Mouse (Mus musculus): Measurements from ENCODE around the gene Stard13. TPM values are rescaled to one million over a fixed set of nuclear protein-coding genes. Genes with fewer than 3 reads are reported as not detected.
A peak's percentile ranks its signal among the peaks of the same experiment; 100 is the strongest.

The Stard13 gene
- polyA plus RNA-seq, 1 experiment from 2014 or later = 13.0 TPM

DNA sequence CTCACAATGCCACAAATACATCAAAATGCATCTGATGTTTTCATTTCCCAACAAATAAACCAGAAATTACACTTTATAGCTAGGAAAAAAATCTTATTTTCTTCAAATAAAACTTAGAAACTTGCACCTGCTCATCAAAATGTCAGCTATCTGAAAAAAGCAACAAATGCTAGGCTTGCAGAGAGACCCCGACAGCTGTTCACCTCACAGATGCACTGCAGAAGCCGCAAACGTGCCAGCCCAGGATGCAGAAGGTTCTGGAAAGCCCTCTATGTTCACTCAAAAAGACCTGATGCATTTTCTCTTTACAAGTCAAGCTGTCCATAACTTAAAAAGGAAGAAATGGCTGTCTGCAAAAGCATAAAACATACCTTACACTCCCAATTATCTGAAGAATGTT lies 20.5 kb downstream of the Stard13 start:
- 87% methylated on average over 3 of the region's 3 CpGs for WGBS
- no peak overlapping the region for H3K27ac ChIP-seq (ENCODE audit: low read depth)
- no peaks in the 10 kb centered on the region for H3K27me3 ChIP-seq (replicated peaks; ENCODE audit: control insufficient read depth, insufficient read depth, low read length)
- no peaks in the 10 kb centered on the region for H3K4me1 ChIP-seq (replicated peaks; ENCODE audit: control insufficient read depth, insufficient read depth, low read length)
- ATAC-seq (replicated peaks; ENCODE audit: low FRiP score, low TSS enrichment, low read depth) (no peak), DNase-seq (ENCODE audit: low spot score) (no peak)
- no peak overlapping the region for H3K4me2 ChIP-seq (ENCODE audit: low read length)
- no peak overlapping the region for H3K4me3 ChIP-seq (ENCODE audit: low read depth, low read length)
- no peak overlapping the region for H3K9ac ChIP-seq (ENCODE audit: low read length)
- H3K9me3 ChIP-seq (ENCODE audit: control insufficient read depth, low read length) = no peaks in the 10 kb centered on the region
- no peaks in the 10 kb centered on the region for H3K36me3 ChIP-seq (ENCODE audit: control insufficient read depth, insufficient read depth, low read length)

DNA sequence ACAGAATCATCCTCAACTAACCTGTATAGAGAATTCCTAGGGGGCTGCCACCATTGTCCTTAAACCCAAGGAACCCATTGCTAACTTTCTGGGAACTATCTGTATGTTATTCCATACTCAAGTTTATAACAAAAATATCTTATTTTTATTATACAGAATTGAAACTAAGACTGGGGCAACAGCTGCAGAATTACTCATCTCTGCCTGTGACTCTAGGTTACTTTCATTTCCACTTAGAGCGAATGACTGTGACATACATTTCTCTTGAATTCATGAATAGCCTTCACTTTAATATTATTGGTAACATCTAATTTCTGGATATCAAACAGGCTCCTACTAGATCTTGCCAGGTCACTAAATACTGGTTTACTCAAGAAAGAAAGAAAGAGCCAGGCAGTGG lies 22.8 kb downstream of the Stard13 start:
- ATAC-seq (replicated peaks; ENCODE audit: low FRiP score, low TSS enrichment, low read depth) = no peak
- DNase-seq (ENCODE audit: low spot score) = no peak
- H3K36me3 ChIP-seq (ENCODE audit: control insufficient read depth, insufficient read depth, low read length) = no peaks in the 10 kb centered on the region
- H3K9ac ChIP-seq (ENCODE audit: low read length) = no peak overlapping the region
- H3K27ac ChIP-seq (ENCODE audit: low read depth) = no peak overlapping the region
- 93% methylated on average over 1 of the region's 1 CpGs for WGBS
- H3K4me1 ChIP-seq (replicated peaks; ENCODE audit: control insufficient read depth, insufficient read depth, low read length) = no peaks in the 10 kb centered on the region
- no peaks in the 10 kb centered on the region for H3K9me3 ChIP-seq (ENCODE audit: control insufficient read depth, low read length)
- H3K27me3 ChIP-seq (replicated peaks; ENCODE audit: control insufficient read depth, insufficient read depth, low read length) = no peaks in the 10 kb centered on the region
- no peak overlapping the region for H3K4me2 ChIP-seq (ENCODE audit: low read length)
- no peak overlapping the region for H3K4me3 ChIP-seq (ENCODE audit: low read depth, low read length)

DNA sequence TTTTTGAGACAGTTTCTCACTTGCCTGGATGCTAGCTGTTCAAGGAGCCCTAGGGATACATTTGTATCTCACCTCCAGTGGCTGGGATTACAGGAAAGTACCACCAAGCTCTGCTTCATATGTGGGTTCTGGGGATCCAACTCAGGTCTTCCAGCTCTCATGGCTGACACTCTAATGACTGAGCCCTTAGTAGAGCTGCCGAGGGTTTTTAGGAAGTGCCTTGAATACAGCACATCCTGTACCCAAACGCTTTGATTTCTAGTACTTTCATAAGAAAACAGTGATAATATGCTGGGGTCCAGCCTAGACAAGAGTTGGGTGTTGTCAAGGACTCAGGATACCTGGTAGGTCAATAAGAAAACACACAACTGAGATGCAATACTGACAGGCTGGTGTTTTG lies 23.6 kb downstream of the Stard13 start:
- Histone ChIP-seq H3K4me1 (replicated peaks; ENCODE audit: control insufficient read depth, insufficient read depth, low read length) (no peaks in the 10 kb centered on the region), H3K4me3 (ENCODE audit: low read depth, low read length) (no peak overlapping the region), H3K27me3 (replicated peaks; ENCODE audit: control insufficient read depth, insufficient read depth, low read length) (no peaks in the 10 kb centered on the region), H3K4me2 (ENCODE audit: low read length) (no peak overlapping the region), H3K9ac (ENCODE audit: low read length) (no peak overlapping the region), H3K36me3 (ENCODE audit: control insufficient read depth, insufficient read depth, low read length) (no peaks in the 10 kb centered on the region), H3K27ac (ENCODE audit: low read depth) (no peak overlapping the region), H3K9me3 (ENCODE audit: control insufficient read depth, low read length) (no peaks in the 10 kb centered on the region)
- ATAC-seq (replicated peaks; ENCODE audit: low FRiP score, low TSS enrichment, low read depth) (no peak), DNase-seq (ENCODE audit: low spot score) (no peak)
- 86% methylated on average over 2 of the region's 2 CpGs for WGBS

DNA sequence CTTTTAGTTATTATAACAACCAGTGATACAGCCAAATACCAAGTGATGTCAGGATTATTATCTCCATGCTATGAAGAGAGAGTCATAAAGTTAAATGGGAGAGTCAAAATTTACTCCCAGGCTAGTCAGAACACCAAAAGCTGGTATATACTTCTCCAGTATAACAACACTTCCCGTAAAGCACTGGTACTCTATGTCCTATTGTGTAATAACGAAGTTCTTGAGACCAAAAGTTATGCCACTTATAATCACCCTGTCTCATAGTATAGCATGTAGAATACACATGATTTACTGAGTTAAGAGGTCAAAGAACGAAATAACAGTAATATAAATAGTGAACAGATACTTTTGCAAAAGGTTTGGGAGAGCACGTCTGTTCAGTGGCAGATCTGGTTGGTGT lies 28.6 kb downstream of the Stard13 start:
- Histone ChIP-seq H3K9ac (ENCODE audit: low read length) (no peak overlapping the region), H3K36me3 (ENCODE audit: control insufficient read depth, insufficient read depth, low read length) (no peaks in the 10 kb centered on the region), H3K27me3 (replicated peaks; ENCODE audit: control insufficient read depth, insufficient read depth, low read length) (no peaks in the 10 kb centered on the region), H3K27ac (ENCODE audit: low read depth) (no peak overlapping the region), H3K4me2 (ENCODE audit: low read length) (no peak overlapping the region), H3K9me3 (ENCODE audit: control insufficient read depth, low read length) (no peaks in the 10 kb centered on the region), H3K4me3 (ENCODE audit: low read depth, low read length) (no peak overlapping the region), H3K4me1 (replicated peaks; ENCODE audit: control insufficient read depth, insufficient read depth, low read length) (no peaks in the 10 kb centered on the region)
- 80% methylated on average over 4 of the region's 4 CpGs for whole genome bisulfite sequencing
- DNase-seq (ENCODE audit: low spot score) (no peak), ATAC-seq (replicated peaks; ENCODE audit: low FRiP score, low TSS enrichment, low read depth) (no peak)

DNA sequence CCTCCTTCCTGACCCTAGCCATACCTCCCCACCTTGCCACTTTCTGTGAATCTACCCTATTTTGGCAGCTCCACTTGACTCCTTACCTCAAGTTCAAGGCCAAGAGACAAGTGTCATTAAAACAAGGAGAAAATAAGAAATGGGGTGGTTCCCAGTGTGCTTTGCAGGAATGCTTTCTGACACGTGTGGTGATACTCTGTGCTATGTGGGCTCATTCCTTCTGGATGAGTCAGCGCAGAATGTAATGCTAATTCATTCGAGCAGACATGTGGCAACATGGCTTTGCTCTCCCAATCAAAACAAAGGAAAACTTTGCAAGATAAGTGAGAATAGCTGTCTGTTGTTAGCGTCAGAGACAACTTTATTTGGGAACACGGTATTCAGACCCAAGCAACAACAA lies 30.7 kb downstream of the Stard13 start:
- H3K9me3 ChIP-seq (ENCODE audit: control insufficient read depth, low read length) = no peaks in the 10 kb centered on the region
- no peak overlapping the region for H3K9ac ChIP-seq (ENCODE audit: low read length)
- ATAC-seq (replicated peaks; ENCODE audit: low FRiP score, low TSS enrichment, low read depth) (no peak), DNase-seq (ENCODE audit: low spot score) (peak; percentile 47)
- no peak overlapping the region for H3K4me2 ChIP-seq (ENCODE audit: low read length)
- 34% methylated on average over 5 of the region's 5 CpGs for WGBS
- no peaks in the 10 kb centered on the region for H3K27me3 ChIP-seq (replicated peaks; ENCODE audit: control insufficient read depth, insufficient read depth, low read length)
- no peak overlapping the region for H3K4me3 ChIP-seq (ENCODE audit: low read depth, low read length)
- H3K36me3 ChIP-seq (ENCODE audit: control insufficient read depth, insufficient read depth, low read length) = no peaks in the 10 kb centered on the region
- H3K4me1 ChIP-seq (replicated peaks; ENCODE audit: control insufficient read depth, insufficient read depth, low read length) = no peaks in the 10 kb centered on the region; the same call in 1 of the 2 replicates
- H3K27ac ChIP-seq (ENCODE audit: low read depth) = no peak overlapping the region

DNA sequence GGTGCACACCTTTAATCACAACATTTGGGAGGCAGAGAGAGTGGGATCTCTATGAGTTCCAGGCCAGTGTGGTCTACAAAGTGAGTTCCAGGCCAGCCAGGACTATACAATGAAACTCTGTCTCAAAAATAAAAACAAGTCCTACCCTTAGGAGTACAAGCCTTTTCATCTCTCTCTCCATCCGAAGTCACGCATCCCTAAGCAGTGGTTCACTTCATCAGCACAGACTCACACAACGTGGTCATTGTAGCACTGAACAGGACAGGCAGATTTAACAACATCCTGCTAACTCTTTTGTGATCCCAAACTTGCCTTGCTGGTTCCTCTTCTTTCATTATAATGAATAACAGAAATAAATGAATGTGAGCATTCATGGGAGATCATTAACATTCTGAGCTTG lies 32.4 kb downstream of the Stard13 start:
- ATAC-seq (replicated peaks; ENCODE audit: low FRiP score, low TSS enrichment, low read depth) (no peak), DNase-seq (ENCODE audit: low spot score) (peak; percentile 16)
- 78% methylated on average over 3 of the region's 3 CpGs for WGBS
- no peaks in the 10 kb centered on the region for H3K9me3 ChIP-seq (ENCODE audit: control insufficient read depth, low read length)
- no peaks in the 10 kb centered on the region for H3K27me3 ChIP-seq (replicated peaks; ENCODE audit: control insufficient read depth, insufficient read depth, low read length)
- H3K4me3 ChIP-seq (ENCODE audit: low read depth, low read length) = no peak overlapping the region
- H3K4me1 ChIP-seq (replicated peaks; ENCODE audit: control insufficient read depth, insufficient read depth, low read length) = peaks cover 11% of the 10 kb centered on the region; the same call in 1 of the 2 replicates
- H3K4me2 ChIP-seq (ENCODE audit: low read length) = no peak overlapping the region
- H3K27ac ChIP-seq (ENCODE audit: low read depth) = no peak overlapping the region
- no peaks in the 10 kb centered on the region for H3K36me3 ChIP-seq (ENCODE audit: control insufficient read depth, insufficient read depth, low read length)
- H3K9ac ChIP-seq (ENCODE audit: low read length) = no peak overlapping the region

DNA sequence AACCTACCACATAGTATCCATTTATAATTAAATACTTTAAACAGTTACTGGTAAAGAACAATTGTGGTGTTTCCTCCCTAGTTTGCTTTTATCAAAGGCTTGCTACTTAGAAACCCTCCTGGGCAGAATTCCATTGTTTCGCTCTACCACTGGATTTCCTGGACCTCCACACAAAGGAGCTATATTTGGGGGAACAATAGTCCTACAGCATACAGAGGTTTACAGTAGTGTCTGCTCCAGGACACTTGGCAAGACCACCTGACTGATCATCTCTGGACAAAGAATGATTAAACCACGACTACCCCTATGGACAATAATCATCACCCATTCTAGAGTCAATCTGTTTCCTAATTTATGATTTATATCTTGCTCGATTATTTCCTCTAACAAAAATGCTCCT lies 34.4 kb downstream of the Stard13 start:
- no peak overlapping the region for H3K4me3 ChIP-seq (ENCODE audit: low read depth, low read length)
- no peak overlapping the region for H3K27ac ChIP-seq (ENCODE audit: low read depth)
- no peaks in the 10 kb centered on the region for H3K27me3 ChIP-seq (replicated peaks; ENCODE audit: control insufficient read depth, insufficient read depth, low read length)
- WGBS = 76% methylated on average over 3 of the region's 3 CpGs
- DNase-seq (ENCODE audit: low spot score) = peak; percentile 24
- H3K4me1 ChIP-seq (replicated peaks; ENCODE audit: control insufficient read depth, insufficient read depth, low read length) = peaks cover 11% of the 10 kb centered on the region; the same call in 1 of the 2 replicates
- H3K9me3 ChIP-seq (ENCODE audit: control insufficient read depth, low read length) = no peaks in the 10 kb centered on the region
- ATAC-seq (replicated peaks; ENCODE audit: low FRiP score, low TSS enrichment, low read depth) = no peak
- no peak overlapping the region for H3K4me2 ChIP-seq (ENCODE audit: low read length)
- H3K9ac ChIP-seq (ENCODE audit: low read length) = no peak overlapping the region
- H3K36me3 ChIP-seq (ENCODE audit: control insufficient read depth, insufficient read depth, low read length) = no peaks in the 10 kb centered on the region

DNA sequence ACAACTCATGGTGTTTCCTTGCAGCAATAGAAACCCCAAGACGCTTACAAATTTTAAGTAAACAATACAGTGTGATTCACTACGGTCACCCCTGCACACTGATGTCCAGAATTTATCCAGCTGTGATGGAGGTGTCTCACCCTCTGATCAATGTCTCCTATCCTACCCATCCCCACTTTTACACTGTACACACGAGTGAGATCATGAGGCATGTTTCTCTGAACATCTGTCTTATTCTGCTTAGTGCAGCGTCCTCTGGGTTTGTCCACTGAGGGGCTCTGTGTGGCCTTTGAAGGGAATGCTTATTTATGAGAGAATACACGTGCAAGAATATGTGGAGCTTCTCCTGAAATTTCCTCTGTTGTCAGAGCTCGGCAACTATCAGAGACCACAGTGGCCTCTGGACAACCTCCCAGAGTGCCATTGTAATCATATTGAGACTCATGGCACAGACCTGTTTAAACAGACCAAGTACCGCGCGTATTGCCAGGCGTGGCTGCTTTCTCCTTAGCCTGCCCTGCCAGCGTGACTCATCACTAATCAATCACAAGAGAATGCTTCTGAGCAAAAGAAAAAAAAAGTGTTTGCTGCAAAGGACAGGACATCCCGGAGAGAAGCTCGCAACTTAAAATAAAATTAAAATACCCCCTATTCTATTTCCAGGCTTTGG lies 36.9 kb downstream of the Stard13 start:
- DNase-seq (ENCODE audit: low spot score) (peak; percentile 59), ATAC-seq (replicated peaks; ENCODE audit: low FRiP score, low TSS enrichment, low read depth) (0 out of 2 replicates have a peak, but pooled peaks have one; percentile 37)
- Histone ChIP-seq H3K4me1 (replicated peaks; ENCODE audit: control insufficient read depth, insufficient read depth, low read length) (peaks cover 15% of the 10 kb centered on the region; the same call in 1 of the 2 replicates), H3K9me3 (ENCODE audit: control insufficient read depth, low read length) (no peaks in the 10 kb centered on the region), H3K27ac (ENCODE audit: low read depth) (no peak overlapping the region), H3K36me3 (ENCODE audit: control insufficient read depth, insufficient read depth, low read length) (no peaks in the 10 kb centered on the region), H3K4me2 (ENCODE audit: low read length) (no peak overlapping the region), H3K27me3 (replicated peaks; ENCODE audit: control insufficient read depth, insufficient read depth, low read length) (no peaks in the 10 kb centered on the region), H3K9ac (ENCODE audit: low read length) (no peak overlapping the region), H3K4me3 (ENCODE audit: low read depth, low read length) (no peak overlapping the region)
- 27% methylated on average over 13 of the region's 13 CpGs for WGBS

DNA sequence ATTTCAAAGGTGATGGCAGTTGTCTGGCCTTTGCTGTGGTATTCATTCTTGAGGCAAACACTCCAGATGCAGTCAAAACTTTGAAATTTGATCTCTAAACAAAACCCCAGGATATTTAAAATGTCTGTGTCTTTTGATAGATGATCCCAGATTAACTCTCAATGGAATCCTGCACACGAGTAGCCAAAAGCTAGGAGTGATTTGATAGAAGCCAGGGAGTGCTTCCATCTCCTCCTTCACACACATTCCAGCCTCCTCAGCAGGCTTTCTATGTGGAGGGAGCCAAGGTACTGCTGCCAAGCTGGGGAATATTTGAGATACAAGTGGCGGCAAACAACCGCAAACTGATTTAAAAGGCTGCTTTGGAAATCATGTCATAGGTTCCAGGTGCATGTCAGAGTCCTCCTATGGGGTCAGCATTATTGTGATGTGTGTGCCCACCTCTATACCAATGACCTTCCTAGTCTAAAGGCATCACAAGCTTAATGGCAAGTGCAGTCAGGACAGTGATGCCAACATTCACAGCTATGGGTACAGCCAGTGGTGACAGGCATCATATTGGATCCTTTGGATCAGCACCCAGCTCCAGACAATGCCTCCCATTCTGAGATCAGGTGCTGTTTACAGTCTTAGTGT lies 39.6 kb downstream of the Stard13 start:
- WGBS = 54% methylated on average over 3 of the region's 3 CpGs
- Histone ChIP-seq H3K36me3 (ENCODE audit: control insufficient read depth, insufficient read depth, low read length) (no peaks in the 10 kb centered on the region), H3K4me2 (ENCODE audit: low read length) (no peak overlapping the region), H3K4me3 (ENCODE audit: low read depth, low read length) (no peak overlapping the region), H3K4me1 (replicated peaks; ENCODE audit: control insufficient read depth, insufficient read depth, low read length) (peaks cover 15% of the 10 kb centered on the region), H3K9me3 (ENCODE audit: control insufficient read depth, low read length) (no peaks in the 10 kb centered on the region), H3K27me3 (replicated peaks; ENCODE audit: control insufficient read depth, insufficient read depth, low read length) (no peaks in the 10 kb centered on the region), H3K27ac (ENCODE audit: low read depth) (no peak overlapping the region), H3K9ac (ENCODE audit: low read length) (no peak overlapping the region)
- ATAC-seq (replicated peaks; ENCODE audit: low FRiP score, low TSS enrichment, low read depth) (no peak), DNase-seq (ENCODE audit: low spot score) (peak; percentile 50)
